Mouse (Mus musculus) cerebellum, adult 2 months (tissue): ENCODE data around the gene Cep128.
A peak's percentile ranks its signal among the peaks of the same experiment; 100 is the strongest.

Experiments used
- CTCF ChIP-seq: fragments of 200-500 bp; IDR thresholded peaks from 2 replicates; pipeline ENCODE4 v1.5.1; 2011; ENCODE audit warnings: low read depth, mild to moderate bottlenecking, control low read depth, low read length, moderate library complexity, borderline replicate concordance; ENCODE audit not compliant: insufficient read depth
- POLR2A ChIP-seq: fragments of 200-500 bp; IDR thresholded peaks from 2 replicates; pipeline ENCODE4 v1.6.1; 2011; ENCODE audit warnings: low read length, control low read depth, borderline replicate concordance; ENCODE audit not compliant: insufficient read depth

DNA sequence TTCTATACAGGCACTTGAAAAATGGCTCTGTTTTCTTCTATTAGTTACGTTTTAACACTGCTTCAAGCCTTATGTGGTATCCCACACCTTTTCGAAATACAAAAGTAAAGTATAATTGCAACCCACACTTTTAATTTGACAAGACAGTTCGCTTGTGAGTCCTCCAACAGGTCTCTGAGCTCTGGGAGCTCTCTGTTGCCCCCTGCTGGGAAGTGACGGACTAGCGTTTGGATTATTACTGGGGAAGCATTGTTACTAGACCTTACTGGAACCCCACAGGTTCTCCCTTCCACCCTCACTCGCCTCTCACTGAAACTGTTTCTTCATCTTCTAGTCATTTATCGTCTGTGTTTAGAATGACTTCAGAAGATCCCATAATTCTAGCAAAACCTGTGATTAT is 34.6 kb upstream of the Cep128 start:
- no peak for TF ChIP-seq POLR2A
- peak; percentile 55; the same call in 1 of the 2 replicates for TF ChIP-seq CTCF
